Mouse (Mus musculus): ENCODE measurements at regions not wholly inside any gene's neighbourhood (a gene's known extent, or its start where the extent isn't known, plus 50 kb on each side); places are given as distances from the start of the nearest gene placed in this dataset.

DNA sequence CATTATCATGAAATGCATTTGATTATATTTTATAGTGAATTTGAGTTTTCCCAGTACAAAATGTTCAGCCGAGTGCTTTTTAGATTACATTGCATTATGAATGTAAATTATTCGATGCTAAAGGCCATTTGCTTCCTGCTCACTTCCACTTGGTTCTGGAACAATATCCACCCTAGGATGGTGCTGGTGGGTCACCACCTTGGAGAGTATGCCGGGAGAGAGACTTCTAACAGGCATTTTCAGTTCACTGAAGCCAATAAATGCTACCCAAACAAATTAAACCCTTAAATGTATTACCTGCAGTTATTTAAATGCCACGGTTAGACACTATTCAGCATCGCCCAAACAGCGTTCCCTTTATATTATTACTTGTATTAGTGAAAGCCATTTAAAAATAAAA, 159.6 kb downstream of the 1190002N15Rik start:
- 63% methylated on average over 6 of the region's 6 CpGs for WGBS
- Histone ChIP-seq H3K27me3 (ENCODE audit: insufficient read depth, low read length) (no peaks in the 10 kb centered on the region), H3K27ac (ENCODE audit: low read depth, low read length) (no peak overlapping the region; the same call in 1 of the 2 replicates), H3K4me1 (ENCODE audit: insufficient read depth, low read length) (no peaks in the 10 kb centered on the region), H3K9ac (replicated peaks; ENCODE audit: low read length, poor library complexity, severe bottlenecking) (no peak overlapping the region), H3K4me2 (ENCODE audit: low read depth, low read length, poor library complexity, severe bottlenecking) (no peak overlapping the region), H3K36me3 (ENCODE audit: insufficient read depth, low read length) (no peaks in the 10 kb centered on the region), H3K9me3 (ENCODE audit: low read length) (no peaks in the 10 kb centered on the region), H3K4me3 (ENCODE audit: low read depth, low read length) (no peak overlapping the region)
- TF ChIP-seq CTCF (IDR thresholded peaks at IDR 0.05): no peak
- no peak for DNase-seq (ENCODE audit: low spot score)
- ATAC-seq (ENCODE audit: low FRiP score): no peak

DNA sequence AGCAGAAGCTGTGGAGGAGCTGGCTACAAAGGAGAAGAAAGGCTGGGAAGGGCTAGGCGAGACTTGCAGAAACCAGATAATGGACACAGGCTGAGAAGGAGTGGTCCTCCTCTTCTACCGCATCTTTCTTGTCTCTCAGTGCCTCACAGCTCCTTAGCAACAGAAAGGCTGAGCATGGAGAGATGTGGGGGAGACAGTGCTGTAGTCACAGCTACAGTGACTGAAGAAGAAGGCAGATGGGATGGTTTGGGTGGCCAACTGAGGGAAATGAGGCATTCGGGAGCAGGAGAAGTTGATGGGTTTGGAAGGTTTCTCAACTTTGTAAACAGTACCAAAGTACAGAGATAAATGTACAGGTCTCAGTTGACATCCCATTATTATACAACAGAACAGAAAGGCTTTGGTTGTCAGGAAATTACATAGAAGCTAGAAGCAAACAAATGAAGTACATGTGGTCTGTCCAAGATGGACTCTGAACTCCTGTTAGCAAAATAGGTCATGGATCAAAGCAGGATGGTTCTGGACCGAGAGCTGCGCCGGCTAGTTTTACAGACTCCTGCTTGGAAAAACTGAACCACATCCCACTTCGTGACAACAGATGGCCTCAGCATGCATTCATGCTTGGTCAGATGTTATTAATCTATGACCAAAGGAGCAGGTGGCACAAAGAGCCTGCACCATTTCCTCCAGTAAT, 160.4 kb downstream of the 1190002N15Rik start:
- DNase-seq (ENCODE audit: low spot score): peak; percentile 83

DNA sequence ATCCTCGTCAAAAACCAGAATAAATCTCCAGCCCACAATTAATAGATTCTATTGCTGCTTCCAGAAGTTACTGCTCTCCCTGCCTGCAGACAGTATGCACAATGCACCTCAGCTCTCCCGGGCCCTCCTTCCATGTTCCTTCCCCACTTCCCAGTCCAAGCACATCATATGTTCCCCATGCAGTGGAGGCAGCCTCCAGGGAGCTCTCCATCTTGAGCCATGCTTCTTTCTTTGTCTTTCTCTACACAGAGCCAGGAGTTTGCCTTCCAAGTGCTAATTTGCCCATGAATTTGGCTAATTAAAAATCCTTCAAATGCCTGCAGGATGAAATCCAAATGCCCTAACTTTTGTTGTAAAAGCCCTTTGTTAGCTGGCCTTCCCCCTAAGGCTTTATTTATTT, 166.9 kb downstream of the 1190002N15Rik start:
- Histone ChIP-seq H3K27me3 (ENCODE audit: insufficient read depth, low read length) (no peaks in the 10 kb centered on the region), H3K4me1 (ENCODE audit: insufficient read depth, low read length) (no peaks in the 10 kb centered on the region), H3K4me2 (ENCODE audit: low read depth, low read length, poor library complexity, severe bottlenecking) (no peak overlapping the region), H3K9ac (replicated peaks; ENCODE audit: low read length, poor library complexity, severe bottlenecking) (no peak overlapping the region), H3K27ac (ENCODE audit: low read depth, low read length) (no peak overlapping the region), H3K4me3 (ENCODE audit: low read depth, low read length) (no peak overlapping the region), H3K9me3 (ENCODE audit: low read length) (no peaks in the 10 kb centered on the region), H3K36me3 (ENCODE audit: insufficient read depth, low read length) (no peaks in the 10 kb centered on the region)
- ATAC-seq (ENCODE audit: low FRiP score) (no peak), DNase-seq (ENCODE audit: low spot score) (no peak)
- no peak for TF ChIP-seq CTCF (IDR thresholded peaks at IDR 0.05)
- 60% methylated on average over 2 of the region's 2 CpGs for WGBS

More for the DNA sequence above, 160.4 kb downstream of the 1190002N15Rik start:
- Histone ChIP-seq H3K27me3 (ENCODE audit: insufficient read depth, low read length) (no peaks in the 10 kb centered on the region), H3K36me3 (ENCODE audit: insufficient read depth, low read length) (no peaks in the 10 kb centered on the region), H3K4me1 (ENCODE audit: insufficient read depth, low read length) (no peaks in the 10 kb centered on the region), H3K9me3 (ENCODE audit: low read length) (no peaks in the 10 kb centered on the region), H3K9ac (replicated peaks; ENCODE audit: low read length, poor library complexity, severe bottlenecking) (no peak overlapping the region), H3K4me3 (ENCODE audit: low read depth, low read length) (no peak overlapping the region), H3K27ac (ENCODE audit: low read depth, low read length) (no peak overlapping the region), H3K4me2 (ENCODE audit: low read depth, low read length, poor library complexity, severe bottlenecking) (no peak overlapping the region)
- 62% methylated on average over 7 of the region's 7 CpGs for WGBS
- ATAC-seq (ENCODE audit: low FRiP score): peak; percentile 52; the same call in 1 of the 2 replicates
- no peak for TF ChIP-seq CTCF (IDR thresholded peaks at IDR 0.05)

DNA sequence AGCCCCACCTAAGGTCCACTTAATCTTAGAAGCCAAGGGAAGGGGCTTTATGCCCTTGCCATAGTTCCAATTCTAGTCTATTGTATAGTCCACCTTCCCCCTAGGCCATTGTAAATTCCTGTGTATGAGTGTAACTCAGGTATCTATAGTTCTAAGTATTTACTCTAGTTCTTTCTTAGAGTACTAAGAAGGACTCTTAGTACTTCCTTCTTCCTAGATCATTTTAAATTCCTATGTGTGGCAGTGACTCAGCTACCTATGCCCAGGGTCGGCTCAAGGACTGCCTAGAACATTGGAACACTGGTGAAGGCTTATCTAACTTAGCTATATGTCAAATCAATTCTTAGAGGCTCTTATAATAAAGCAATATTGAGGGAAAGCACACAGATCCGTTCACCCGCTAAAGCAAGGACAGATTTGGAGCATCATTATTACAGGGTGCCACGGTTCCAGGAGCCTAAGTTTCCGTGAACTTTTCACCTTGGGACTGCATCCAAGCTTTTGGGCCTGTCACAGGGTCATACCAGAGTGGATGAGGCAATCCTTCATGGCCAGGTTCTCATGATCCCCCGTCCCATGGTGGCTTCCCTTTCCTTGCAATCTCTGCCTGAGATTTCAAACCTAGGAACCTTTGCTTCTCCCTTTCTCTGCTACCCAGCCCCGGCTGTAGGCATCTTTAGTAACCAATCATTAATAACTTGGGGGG, 169.5 kb downstream of the 1190002N15Rik start:
- Histone ChIP-seq H3K4me1 (ENCODE audit: insufficient read depth, low read length) (no peaks in the 10 kb centered on the region), H3K9ac (replicated peaks; ENCODE audit: low read length, poor library complexity, severe bottlenecking) (no peak overlapping the region), H3K27ac (ENCODE audit: low read depth, low read length) (no peak overlapping the region), H3K36me3 (ENCODE audit: insufficient read depth, low read length) (no peaks in the 10 kb centered on the region), H3K27me3 (ENCODE audit: insufficient read depth, low read length) (no peaks in the 10 kb centered on the region), H3K9me3 (ENCODE audit: low read length) (no peaks in the 10 kb centered on the region), H3K4me3 (ENCODE audit: low read depth, low read length) (no peak overlapping the region), H3K4me2 (ENCODE audit: low read depth, low read length, poor library complexity, severe bottlenecking) (no peak overlapping the region)
- 92% methylated on average over 7 of the region's 7 CpGs for WGBS
- TF ChIP-seq CTCF (IDR thresholded peaks at IDR 0.05): no peak
- no peak for DNase-seq (ENCODE audit: low spot score)
- no peak for ATAC-seq (ENCODE audit: low FRiP score)

DNA sequence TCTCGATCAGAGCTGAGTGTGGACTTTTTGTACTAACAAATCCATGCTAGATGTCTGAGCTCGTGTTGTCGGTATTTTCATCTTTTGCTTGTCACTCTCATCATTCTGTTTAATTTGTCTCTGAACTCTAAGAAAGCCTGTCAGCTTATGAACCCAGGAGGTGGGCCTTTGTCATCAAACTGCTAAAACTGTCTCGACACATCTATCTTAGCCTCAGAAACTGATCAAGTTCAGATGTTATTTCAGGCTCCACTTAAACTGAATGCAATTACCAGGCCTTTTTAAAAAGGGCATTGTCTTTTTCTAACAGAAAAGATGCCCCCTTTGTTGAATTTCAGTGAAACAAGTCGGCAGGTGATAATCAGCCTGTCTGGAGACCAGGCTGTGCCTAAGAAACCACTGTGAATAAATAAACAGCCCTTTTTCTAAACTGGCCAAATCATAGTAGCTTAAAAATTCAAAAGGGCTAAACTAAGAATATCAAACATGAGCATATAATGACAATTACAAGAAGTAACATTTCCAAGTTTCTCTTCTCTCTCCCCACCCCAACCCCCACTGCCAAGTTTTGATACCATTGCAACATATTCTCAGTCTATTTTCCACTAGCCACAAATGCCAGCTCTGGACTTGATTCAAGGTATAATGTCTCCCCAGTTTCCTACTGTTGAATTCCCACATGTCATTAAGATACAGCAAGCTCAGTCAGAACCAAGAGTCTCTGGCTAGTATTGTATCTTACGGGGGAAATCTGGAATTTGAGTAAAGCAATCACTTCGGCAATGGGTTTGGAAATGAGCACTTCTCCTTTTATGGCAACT, 175.8 kb downstream of the 1190002N15Rik start:
- WGBS: 40% methylated on average over 7 of the region's 7 CpGs
- H3K27ac ChIP-seq (ENCODE audit: low read depth, low read length): no peak overlapping the region
- H3K36me3 ChIP-seq (ENCODE audit: insufficient read depth, low read length): no peaks in the 10 kb centered on the region
- ATAC-seq (ENCODE audit: low FRiP score) (no peak), DNase-seq (ENCODE audit: low spot score) (no peak)
- H3K4me1 ChIP-seq (ENCODE audit: insufficient read depth, low read length): no peaks in the 10 kb centered on the region
- H3K4me2 ChIP-seq (ENCODE audit: low read depth, low read length, poor library complexity, severe bottlenecking): no peak overlapping the region
- no peak overlapping the region for H3K4me3 ChIP-seq (ENCODE audit: low read depth, low read length)
- no peaks in the 10 kb centered on the region for H3K27me3 ChIP-seq (ENCODE audit: insufficient read depth, low read length)
- H3K9ac ChIP-seq (replicated peaks; ENCODE audit: low read length, poor library complexity, severe bottlenecking): no peak overlapping the region
- H3K9me3 ChIP-seq (ENCODE audit: low read length): no peaks in the 10 kb centered on the region
- no peak for TF ChIP-seq CTCF (IDR thresholded peaks at IDR 0.05)

All from midbrain, postnatal 0 days (tissue).